Mouse (Mus musculus) adrenal gland, postnatal 25 days (tissue): ENCODE data around the gene Ctsc. TPM values are rescaled to one million over a fixed set of nuclear protein-coding genes. Genes with fewer than 3 reads are reported as not detected.

Experiments
- DNase-seq: peaks from one replicate; pipeline ENCODE4 v3.0.0; 2021; ENCODE audit warnings: mixed read lengths
- total RNA-seq: library from RNA; stranded (reverse); gene quantifications from 2 replicates; pipeline ENCODE4 v1.2.3, GENCODE M21; 2021

Gene Ctsc
- total RNA-seq, 1 experiment from 2014 or later: 12.3 TPM

- DNase-seq: no peak
Observed at GRCm38 (mm10) chr7:88295989-88296388, 18.1 kb downstream of the Ctsc start.

- DNase-seq: no peak
Observed at GRCm38 (mm10) chr7:88296932-88297331, 19.0 kb downstream of the Ctsc start.

GRCm38 (mm10) chr7:88305750-88306149 is 27.9 kb downstream of the Ctsc start:
- no peak for DNase-seq

GRCm38 (mm10) chr7:88306725-88307124 is 28.8 kb downstream of the Ctsc start:
- no peak for DNase-seq

- no peak for DNase-seq
Observed at GRCm38 (mm10) chr7:88310398-88311180, 32.7 kb downstream of the Ctsc start.

- DNase-seq: no peak
Observed at GRCm38 (mm10) chr7:88316408-88316807, 38.5 kb downstream of the Ctsc start.

- no peak for DNase-seq
Observed at GRCm38 (mm10) chr7:88318474-88318873, 40.6 kb downstream of the Ctsc start.

- DNase-seq: no peak
Observed at GRCm38 (mm10) chr7:88318904-88319303, 41.0 kb downstream of the Ctsc start.

GRCm38 (mm10) chr7:88319414-88320140 is 41.7 kb downstream of the Ctsc start:
- DNase-seq: no peak

GRCm38 (mm10) chr7:88320628-88321336 is 42.9 kb downstream of the Ctsc start:
- DNase-seq: no peak

GRCm38 (mm10) chr7:88322431-88322830 is 44.5 kb downstream of the Ctsc start:
- DNase-seq: no peak

GRCm38 (mm10) chr7:88327495-88327894 is 49.6 kb downstream of the Ctsc start:
- no peak for DNase-seq

GRCm38 (mm10) chr7:88343828-88344227 is 65.9 kb downstream of the Ctsc start:
- DNase-seq: no peak

- no peak for DNase-seq
Observed at GRCm38 (mm10) chr7:88346035-88346434, 68.2 kb downstream of the Ctsc start.

- DNase-seq: no peak
Observed at GRCm38 (mm10) chr7:88356871-88357776, 79.2 kb downstream of the Ctsc start.

GRCm38 (mm10) chr7:88358042-88358878 is 80.4 kb downstream of the Ctsc start:
- no peak for DNase-seq

Other genes with a start within 250 kb of the Ctsc start
- 0.33 TPM in 1 of 2 replicates, not detected in the other for gene Rab38, start 152.2 kb downstream of the Ctsc start, total RNA-seq